Mouse (Mus musculus) intestine, embryonic 16.5 days (tissue): ENCODE data around the gene Sult2a7. TPM values are rescaled to one million over a fixed set of nuclear protein-coding genes. Genes with fewer than 3 reads are reported as not detected.

ENCODE experiments used
- polyA plus RNA-seq: library from polyadenylated mRNA; unstranded; fragments of >200 nt; fragmentation: Nextera tagmentation; extraction: Ambion mirVana; gene quantifications from 2 replicates; pipeline ENCODE4 v1.2.1, GENCODE M21; 2015

Gene Sult2a7
- polyA plus RNA-seq, 1 experiment from 2014 or later = not detected

Other genes with a start within 250 kb of the Sult2a7 start
- not detected in 2 replicates for gene Sult2a6, start 239.4 kb downstream of the Sult2a7 start, polyA plus RNA-seq
- not detected in 2 replicates for gene Obox8, start 160.7 kb downstream of the Sult2a7 start, polyA plus RNA-seq
- 0.09 TPM in 1 of 2 replicates, not detected in the other for gene Sult2a8, start 47.5 kb downstream of the Sult2a7 start, polyA plus RNA-seq
- gene Vmn1r90, start 69.3 kb upstream of the Sult2a7 start, polyA plus RNA-seq = 0.05 and 0.17 TPM in 2 replicates
- gene Obox7, start 165.3 kb upstream of the Sult2a7 start, polyA plus RNA-seq = not detected in 2 replicates